Mouse (Mus musculus): ENCODE measurements around the gene Cfap73. TPM values are rescaled to one million over a fixed set of nuclear protein-coding genes. Genes with fewer than 3 reads are reported as not detected.

The Cfap73 gene
- polyA plus RNA-seq, 1 experiment = not detected

DNA sequence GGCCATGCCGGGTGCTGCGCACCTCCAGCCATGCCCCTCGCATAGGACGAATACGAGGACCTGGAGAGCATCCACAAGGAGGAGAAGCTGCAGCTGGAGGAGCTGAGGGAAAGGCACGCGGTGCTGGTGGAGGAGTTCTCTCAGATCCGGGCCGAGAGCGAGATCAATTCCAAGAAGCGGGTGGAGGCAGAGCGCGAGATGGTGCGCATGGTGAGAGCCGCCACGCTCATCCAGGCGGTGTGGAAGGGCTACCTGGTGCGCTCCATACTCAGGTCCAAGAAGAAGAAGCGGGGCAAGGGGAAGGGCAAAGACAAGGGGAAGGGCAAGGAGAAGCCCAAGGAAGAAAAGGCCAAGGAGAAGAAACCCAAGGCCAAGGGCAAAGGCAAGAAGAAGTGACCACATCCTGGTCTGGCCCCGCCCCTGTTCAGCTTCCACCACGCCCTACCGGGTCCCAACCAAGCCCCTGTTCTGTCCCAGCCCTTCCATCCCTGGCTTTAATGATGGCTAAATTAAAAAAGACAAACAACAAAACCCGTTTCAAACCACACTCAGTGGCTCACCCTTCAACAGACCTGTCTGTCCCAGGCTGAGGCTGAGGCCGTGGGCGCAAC, 27.3 kb downstream of the Cfap73 start:
- 0 out of 2 replicates have a peak overlapping the region, but pooled peaks have one; percentile 11 for H3K9ac ChIP-seq (ENCODE audit: low read depth, poor library complexity, severe bottlenecking)
- H3K4me1 ChIP-seq (ENCODE audit: control insufficient read depth, insufficient read depth, low read length) = peaks cover 3% of the 10 kb centered on the region
- H3K27ac ChIP-seq (ENCODE audit: insufficient read depth, low read length) = no peak overlapping the region
- no peaks in the 10 kb centered on the region for H3K27me3 ChIP-seq (ENCODE audit: control insufficient read depth, insufficient read depth, low read length, poor library complexity, severe bottlenecking)
- H3K9me3 ChIP-seq (replicated peaks; ENCODE audit: control insufficient read depth, insufficient read depth, low read length, poor library complexity, severe bottlenecking) = no peaks in the 10 kb centered on the region
- peak; percentile 4 for TF ChIP-seq CTCF (IDR thresholded peaks at IDR 0.05; ENCODE audit: low read depth, low read length)
- TF ChIP-seq EP300 (IDR thresholded peaks at IDR 0.05; ENCODE audit: insufficient read depth, low read depth, low read length) = no peak
- no peaks in the 10 kb centered on the region for H3K36me3 ChIP-seq (ENCODE audit: control insufficient read depth, insufficient read depth, low read length, poor library complexity, severe bottlenecking)
- peak overlapping the region; percentile 74 for H3K4me3 ChIP-seq (ENCODE audit: low read depth, low read length)

DNA sequence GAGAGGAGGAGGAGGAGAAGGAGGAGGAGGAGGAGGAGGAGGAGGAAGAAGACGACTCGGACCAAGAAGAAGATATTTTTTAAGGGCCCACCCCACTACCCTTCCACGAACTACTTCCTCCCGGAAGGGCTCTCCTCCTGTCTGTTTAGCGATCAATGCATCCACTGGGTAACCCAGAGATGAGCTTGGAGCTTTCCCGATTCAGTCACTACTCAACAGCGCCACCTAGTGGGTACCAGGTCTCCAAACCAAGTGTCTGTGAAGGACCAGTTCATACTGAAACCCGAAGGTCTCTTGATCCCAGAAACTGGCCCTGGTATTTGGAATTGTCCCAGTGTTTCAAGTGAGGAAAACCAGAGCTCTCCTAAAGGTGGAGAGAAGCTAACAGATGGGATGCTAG, 28.3 kb downstream of the Cfap73 start:
- H3K27me3 ChIP-seq (ENCODE audit: control insufficient read depth, insufficient read depth, low read length, poor library complexity, severe bottlenecking) = no peaks in the 10 kb centered on the region
- peaks cover 3% of the 10 kb centered on the region for H3K4me1 ChIP-seq (ENCODE audit: control insufficient read depth, insufficient read depth, low read length)
- no peak overlapping the region for H3K27ac ChIP-seq (ENCODE audit: insufficient read depth, low read length)
- no peaks in the 10 kb centered on the region for H3K9me3 ChIP-seq (replicated peaks; ENCODE audit: control insufficient read depth, insufficient read depth, low read length, poor library complexity, severe bottlenecking)
- TF ChIP-seq CTCF (IDR thresholded peaks at IDR 0.05; ENCODE audit: low read depth, low read length) = peak; percentile 77
- TF ChIP-seq POLR2A (IDR thresholded peaks at IDR 0.05; ENCODE audit: insufficient read depth, low read length) = no peak
- peak overlapping the region; percentile 74; the same call in 1 of the 2 replicates for H3K4me3 ChIP-seq (ENCODE audit: low read depth, low read length)
- H3K36me3 ChIP-seq (ENCODE audit: control insufficient read depth, insufficient read depth, low read length, poor library complexity, severe bottlenecking) = no peaks in the 10 kb centered on the region
- H3K9ac ChIP-seq (ENCODE audit: low read depth, poor library complexity, severe bottlenecking) = peak overlapping the region; percentile 53

DNA sequence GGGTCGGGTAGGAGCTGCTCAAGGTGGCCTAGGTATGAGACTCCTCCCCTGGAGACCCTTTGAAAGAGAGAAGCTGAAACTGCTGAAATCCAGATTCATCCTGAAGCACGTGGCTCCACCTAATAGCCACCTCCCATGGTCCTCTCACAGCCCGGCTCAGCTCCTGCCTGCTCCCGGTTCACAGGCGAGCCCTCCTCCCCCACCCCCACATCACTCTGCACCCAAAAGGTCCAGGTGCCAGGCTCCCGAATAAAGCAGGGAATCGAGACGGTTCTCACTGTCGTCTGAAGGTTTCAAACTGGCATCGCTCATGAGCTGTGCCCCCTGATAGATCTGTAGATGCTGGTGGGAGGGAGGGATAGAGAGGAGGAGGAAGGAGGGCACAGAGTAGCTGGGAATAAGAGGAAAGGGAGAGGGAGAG, 28.8 kb downstream of the Cfap73 start:
- Histone ChIP-seq H3K9ac (ENCODE audit: low read depth, poor library complexity, severe bottlenecking) (peak overlapping the region; percentile 53), H3K4me1 (ENCODE audit: control insufficient read depth, insufficient read depth, low read length) (peaks cover 3% of the 10 kb centered on the region), H3K9me3 (replicated peaks; ENCODE audit: control insufficient read depth, insufficient read depth, low read length, poor library complexity, severe bottlenecking) (no peaks in the 10 kb centered on the region), H3K27me3 (ENCODE audit: control insufficient read depth, insufficient read depth, low read length, poor library complexity, severe bottlenecking) (no peaks in the 10 kb centered on the region), H3K36me3 (ENCODE audit: control insufficient read depth, insufficient read depth, low read length, poor library complexity, severe bottlenecking) (no peaks in the 10 kb centered on the region), H3K27ac (ENCODE audit: insufficient read depth, low read length) (peak overlapping the region; percentile 13; the same call in 1 of the 2 replicates), H3K4me3 (ENCODE audit: low read depth, low read length) (peak overlapping the region; percentile 66)
- TF ChIP-seq CTCF (IDR thresholded peaks at IDR 0.05; ENCODE audit: low read depth, low read length) (no peak), EP300 (IDR thresholded peaks at IDR 0.05; ENCODE audit: insufficient read depth, low read depth, low read length) (no peak), POLR2A (IDR thresholded peaks at IDR 0.05; ENCODE audit: insufficient read depth, low read length) (no peak)

GRCm38 (mm10) chr5:120604839-120605238, 29.2 kb downstream of the Cfap73 start:
- H3K27me3 ChIP-seq (ENCODE audit: control insufficient read depth, insufficient read depth, low read length, poor library complexity, severe bottlenecking) = no peaks in the 10 kb centered on the region
- H3K36me3 ChIP-seq (ENCODE audit: control insufficient read depth, insufficient read depth, low read length, poor library complexity, severe bottlenecking) = no peaks in the 10 kb centered on the region
- H3K4me1 ChIP-seq (ENCODE audit: control insufficient read depth, insufficient read depth, low read length) = peaks cover 3% of the 10 kb centered on the region
- H3K4me3 ChIP-seq (ENCODE audit: low read depth, low read length) = peak overlapping the region; percentile 66
- peak overlapping the region; percentile 53 for H3K9ac ChIP-seq (ENCODE audit: low read depth, poor library complexity, severe bottlenecking)
- peak overlapping the region; percentile 13; the same call in 1 of the 2 replicates for H3K27ac ChIP-seq (ENCODE audit: insufficient read depth, low read length)
- TF ChIP-seq CTCF (IDR thresholded peaks at IDR 0.05; ENCODE audit: low read depth, low read length) (peak; percentile 73), POLR2A (IDR thresholded peaks at IDR 0.05; ENCODE audit: insufficient read depth, low read length) (no peak), EP300 (IDR thresholded peaks at IDR 0.05; ENCODE audit: insufficient read depth, low read depth, low read length) (no peak)
- no peaks in the 10 kb centered on the region for H3K9me3 ChIP-seq (replicated peaks; ENCODE audit: control insufficient read depth, insufficient read depth, low read length, poor library complexity, severe bottlenecking)

- TF ChIP-seq EP300 (IDR thresholded peaks at IDR 0.05; ENCODE audit: insufficient read depth, low read depth, low read length) = no peak
- no peak for TF ChIP-seq POLR2A (IDR thresholded peaks at IDR 0.05; ENCODE audit: insufficient read depth, low read length)
- TF ChIP-seq CTCF (IDR thresholded peaks at IDR 0.05; ENCODE audit: low read depth, low read length) = no peak
- H3K27ac ChIP-seq (ENCODE audit: insufficient read depth, low read length) = no peak overlapping the region
- H3K9ac ChIP-seq (ENCODE audit: low read depth, poor library complexity, severe bottlenecking) = no peak overlapping the region
- H3K36me3 ChIP-seq (ENCODE audit: control insufficient read depth, insufficient read depth, low read length, poor library complexity, severe bottlenecking) = no peaks in the 10 kb centered on the region
- H3K4me1 ChIP-seq (ENCODE audit: control insufficient read depth, insufficient read depth, low read length) = peaks cover 3% of the 10 kb centered on the region
- H3K4me3 ChIP-seq (ENCODE audit: low read depth, low read length) = no peak overlapping the region
- H3K9me3 ChIP-seq (replicated peaks; ENCODE audit: control insufficient read depth, insufficient read depth, low read length, poor library complexity, severe bottlenecking) = no peaks in the 10 kb centered on the region
- no peaks in the 10 kb centered on the region for H3K27me3 ChIP-seq (ENCODE audit: control insufficient read depth, insufficient read depth, low read length, poor library complexity, severe bottlenecking)
Observed at GRCm38 (mm10) chr5:120603515-120603914, 30.5 kb downstream of the Cfap73 start.

GRCm38 (mm10) chr5:120602210-120602609, 31.8 kb downstream of the Cfap73 start:
- TF ChIP-seq EP300 (IDR thresholded peaks at IDR 0.05; ENCODE audit: insufficient read depth, low read depth, low read length) (no peak), POLR2A (IDR thresholded peaks at IDR 0.05; ENCODE audit: insufficient read depth, low read length) (no peak), CTCF (IDR thresholded peaks at IDR 0.05; ENCODE audit: low read depth, low read length) (no peak)
- Histone ChIP-seq H3K4me1 (ENCODE audit: control insufficient read depth, insufficient read depth, low read length) (peaks cover 3% of the 10 kb centered on the region), H3K27me3 (ENCODE audit: control insufficient read depth, insufficient read depth, low read length, poor library complexity, severe bottlenecking) (no peaks in the 10 kb centered on the region), H3K36me3 (ENCODE audit: control insufficient read depth, insufficient read depth, low read length, poor library complexity, severe bottlenecking) (no peaks in the 10 kb centered on the region), H3K4me3 (ENCODE audit: low read depth, low read length) (no peak overlapping the region), H3K9me3 (replicated peaks; ENCODE audit: control insufficient read depth, insufficient read depth, low read length, poor library complexity, severe bottlenecking) (no peaks in the 10 kb centered on the region), H3K9ac (ENCODE audit: low read depth, poor library complexity, severe bottlenecking) (no peak overlapping the region), H3K27ac (ENCODE audit: insufficient read depth, low read length) (no peak overlapping the region)
